In the genomic region with DNA sequence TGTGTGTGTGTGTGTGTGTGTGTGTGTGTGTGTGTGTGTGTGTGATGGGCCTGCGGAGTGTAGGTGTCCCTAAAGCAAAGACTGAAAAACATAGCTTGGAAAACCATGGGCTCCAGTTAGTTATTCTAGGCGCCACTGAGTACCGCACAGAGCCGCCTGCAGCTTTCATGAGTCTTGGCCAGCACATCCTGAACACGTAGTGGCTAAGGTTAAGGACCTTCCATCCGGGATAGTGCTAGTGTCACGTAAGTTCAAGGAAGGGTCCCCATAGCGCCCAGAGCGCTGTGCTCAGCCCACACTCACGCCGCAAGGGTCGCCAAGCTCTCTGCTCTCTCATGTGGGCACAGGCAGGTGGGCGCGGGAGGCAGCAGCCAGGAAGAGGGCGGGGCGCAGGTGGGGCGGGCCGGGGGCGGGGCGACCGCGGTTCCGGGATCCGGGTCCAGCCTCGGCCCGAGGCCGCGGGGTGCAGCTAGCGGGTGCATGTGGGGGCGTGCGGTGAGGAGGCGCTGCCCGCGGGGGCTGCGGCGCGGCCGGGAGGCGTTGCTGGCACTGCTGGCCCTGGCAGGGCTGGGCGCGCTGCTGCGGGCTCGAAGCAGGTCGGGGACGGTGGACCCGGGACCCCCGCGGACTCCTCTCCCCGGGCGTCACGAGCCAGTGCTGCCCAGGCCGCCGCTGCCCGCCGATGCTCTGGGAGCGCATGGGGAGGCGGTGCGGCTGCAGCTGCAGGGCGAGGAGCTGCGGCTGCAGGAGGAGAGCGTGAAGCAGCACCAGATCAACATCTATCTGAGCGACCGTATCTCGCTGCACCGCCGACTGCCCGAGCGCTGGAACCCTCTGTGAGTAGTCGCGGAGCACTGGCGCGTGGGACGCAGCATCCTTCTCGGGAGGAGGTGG, we compare ENCODE assay signal across 8 mouse cellular contexts. TPM values are rescaled to one million over a fixed set of nuclear protein-coding genes. Genes with fewer than 3 reads are reported as not detected.
A peak's percentile ranks its signal among the peaks of the same experiment; 100 is the strongest.
DNase-seq lines count a peak whose midpoint lies in the region; ATAC-seq and TF ChIP-seq lines count a peak whose summit lies in the region.

Galnt12 (plus strand) TSS at position 417 of the 894 bp plus-strand sequence.

- no peak for TF ChIP-seq CTCF in liver, adult 2 months (IDR thresholded peaks at IDR 0.05; ENCODE audit: low read depth, low read length)

- no peaks in the 10 kb centered on the region for H3K9me3 ChIP-seq in ES-E14 (ENCODE audit: control insufficient read depth, insufficient read depth, low read depth, low read length)
- H3K9me3 ChIP-seq in embryonic facial prominence, embryonic 14.5 days (ENCODE audit: control insufficient read depth, low read length): no peaks in the 10 kb centered on the region
- no peaks in the 10 kb centered on the region for H3K9me3 ChIP-seq in hindbrain, embryonic 15.5 days
- no peaks in the 10 kb centered on the region for H3K9me3 ChIP-seq in neural tube, embryonic 13.5 days

- H3K4me3 ChIP-seq in ES-E14 (ENCODE audit: insufficient read depth in 1 of 2, low read depth in 1 of 2, low read length in 2 of 2, poor library complexity in 1 of 2, severe bottlenecking in 1 of 2): peak within 1 kb of the TSS; percentile 68 to 93
- peak within 1 kb of the TSS; percentile 65 for H3K4me3 ChIP-seq in embryonic facial prominence, embryonic 14.5 days (ENCODE audit: low read depth, low read length)
- peak within 1 kb of the TSS; percentile 77 for H3K4me3 ChIP-seq in hindbrain, embryonic 15.5 days
- H3K4me3 ChIP-seq in liver, adult 2 months (ENCODE audit: insufficient read depth, low read depth, low read length): peak within 1 kb of the TSS; percentile 60
- H3K4me3 ChIP-seq in neural tube, embryonic 13.5 days: peak within 1 kb of the TSS; percentile 66

- H3K9ac ChIP-seq in ES-E14 (ENCODE audit: insufficient read depth, low read depth, low read length, poor library complexity, severe bottlenecking): peak within 1 kb of the TSS; percentile 67
- H3K9ac ChIP-seq in embryonic facial prominence, embryonic 14.5 days (ENCODE audit: low read depth, low read length): peak within 1 kb of the TSS; percentile 59
- peak within 1 kb of the TSS; percentile 71 for H3K9ac ChIP-seq in hindbrain, embryonic 15.5 days
- H3K9ac ChIP-seq in liver, adult 2 months (ENCODE audit: low read depth, low read length): peak within 1 kb of the TSS; percentile 40
- H3K9ac ChIP-seq in neural tube, embryonic 13.5 days: peak within 1 kb of the TSS; percentile 81

- in situ Hi-C loops in ES-E14 (cut with MboI; ENCODE audit: low sequenced_read_pairs in 2 of 2, unreplicated experiment in 2 of 2): no loop called here

- WGBS in embryonic facial prominence, embryonic 14.5 days: 2% methylated on average over 28 of the region's 74 CpGs
- 2% methylated on average over 72 of the region's 74 CpGs for WGBS in hindbrain, embryonic 15.5 days
- WGBS in liver, adult 2 months: 3% methylated on average over 72 of the region's 74 CpGs
- 2% methylated on average over 71 of the region's 74 CpGs for WGBS in neural tube, embryonic 13.5 days

- peak; percentile 18 to 37 for DNase-seq in cerebellum, postnatal 25 days
- no peak for DNase-seq in cerebellum, adult 8-10 months
- DNase-seq in ES-E14 (ENCODE audit: low read depth, low spot score): no peak
- peak; percentile 53 for DNase-seq in embryonic facial prominence, embryonic 14.5 days (ENCODE audit: low spot score)
- peak; percentile 4 for DNase-seq in liver, adult 2 months (ENCODE audit: extremely low read depth, low read depth, low spot score)
- DNase-seq in thymus, postnatal 14 days: peak; percentile 76

- no peak for TF ChIP-seq POLR2A in liver, adult 2 months (IDR thresholded peaks at IDR 0.05; ENCODE audit: extremely low read depth, insufficient read depth, low read length)

- H3K27ac ChIP-seq in ES-E14 (ENCODE audit: insufficient read depth, low read depth, low read length, poor library complexity, severe bottlenecking): no peak within 1 kb of the TSS
- H3K27ac ChIP-seq in embryonic facial prominence, embryonic 14.5 days (replicated peaks; ENCODE audit: low read depth, low read length): no peak within 1 kb of the TSS
- no peak within 1 kb of the TSS for H3K27ac ChIP-seq in hindbrain, embryonic 15.5 days (replicated peaks)
- no peak within 1 kb of the TSS for H3K27ac ChIP-seq in liver, adult 2 months (replicated peaks; ENCODE audit: insufficient read depth, low read depth, low read length)
- no peak within 1 kb of the TSS for H3K27ac ChIP-seq in neural tube, embryonic 13.5 days (replicated peaks)

- peaks cover 0 to 10% of the 10 kb centered on the region in 2 experiments; a peak in 2 of 4 replicates for H3K4me1 ChIP-seq in ES-E14 (ENCODE audit: control insufficient read depth in 2 of 2, insufficient read depth in 2 of 2, low read length in 2 of 2, poor library complexity in 1 of 2)
- peaks cover 8% of the 10 kb centered on the region for H3K4me1 ChIP-seq in embryonic facial prominence, embryonic 14.5 days (ENCODE audit: control insufficient read depth, insufficient read depth, low read length)
- peaks cover 14% of the 10 kb centered on the region for H3K4me1 ChIP-seq in hindbrain, embryonic 15.5 days (replicated peaks)
- H3K4me1 ChIP-seq in liver, adult 2 months (ENCODE audit: control insufficient read depth, insufficient read depth, low read length): peaks cover 2% of the 10 kb centered on the region; the same call in 1 of the 2 replicates
- peaks cover 25% of the 10 kb centered on the region for H3K4me1 ChIP-seq in neural tube, embryonic 13.5 days (replicated peaks)

- H3K4me2 ChIP-seq in embryonic facial prominence, embryonic 14.5 days (ENCODE audit: low read depth, low read length): peak within 1 kb of the TSS; percentile 100
- peak within 1 kb of the TSS; percentile 99 for H3K4me2 ChIP-seq in hindbrain, embryonic 15.5 days
- peak within 1 kb of the TSS; percentile 98 for H3K4me2 ChIP-seq in neural tube, embryonic 13.5 days

- peaks cover 35% of the 10 kb centered on the region for H3K27me3 ChIP-seq in embryonic facial prominence, embryonic 14.5 days (replicated peaks; ENCODE audit: control insufficient read depth, insufficient read depth, low read length)
- H3K27me3 ChIP-seq in hindbrain, embryonic 15.5 days: peaks cover 29% of the 10 kb centered on the region
- peaks cover 12% of the 10 kb centered on the region for H3K27me3 ChIP-seq in liver, adult 2 months (ENCODE audit: control insufficient read depth, insufficient read depth, low read length)
- H3K27me3 ChIP-seq in neural tube, embryonic 13.5 days: peaks cover 43% of the 10 kb centered on the region

- H3K36me3 ChIP-seq in ES-E14 (ENCODE audit: control insufficient read depth, insufficient read depth, low read length, poor library complexity, severe bottlenecking): no peaks in the 10 kb centered on the region
- H3K36me3 ChIP-seq in embryonic facial prominence, embryonic 14.5 days (ENCODE audit: control insufficient read depth, insufficient read depth, low read length): no peaks in the 10 kb centered on the region
- H3K36me3 ChIP-seq in hindbrain, embryonic 15.5 days: no peaks in the 10 kb centered on the region
- H3K36me3 ChIP-seq in liver, adult 2 months (ENCODE audit: control insufficient read depth, insufficient read depth, low read length): no peaks in the 10 kb centered on the region
- no peaks in the 10 kb centered on the region for H3K36me3 ChIP-seq in neural tube, embryonic 13.5 days

- H3K79me2 ChIP-seq in liver, adult 2 months (ENCODE audit: control insufficient read depth, insufficient read depth, low read length): no peaks in the 10 kb centered on the region

- peak; percentile 69 for ATAC-seq in embryonic facial prominence, embryonic 14.5 days (ENCODE audit: low read depth)
- ATAC-seq in hindbrain, embryonic 15.5 days (ENCODE audit: low FRiP score, low read depth): peak; percentile 78
- ATAC-seq in neural tube, embryonic 13.5 days (ENCODE audit: low read depth): peak; percentile 86

TF ChIP-seq in ES-E14, 5 proteins besides CTCF, POLR2A, EP300 and RAD21:
- TF ChIP-seq HCFC1 (IDR thresholded peaks at IDR 0.05; ENCODE audit: borderline replicate concordance, insufficient read depth, low read length) (no peak), ZC3H11A (IDR thresholded peaks at IDR 0.05; ENCODE audit: borderline replicate concordance, low read depth, low read length) (no peak), MAFK (IDR thresholded peaks at IDR 0.05; ENCODE audit: insufficient read depth, low read depth, low read length) (no peak), ZNF384 (IDR thresholded peaks at IDR 0.05; ENCODE audit: low read depth, low read length) (no peak), CHD2 (IDR thresholded peaks at IDR 0.05; ENCODE audit: low read depth, low read length) (no peak)

RNA-seq across cellular contexts. Expression of gene Galnt12, which starts in this region (rescaled TPM):
- 4.9 and 9.5 TPM in 2 replicates for total RNA-seq in ES-E14 (2012; rRNA removed)
- 4.5 and 6.4 TPM in 2 replicates for polyA plus RNA-seq in embryonic facial prominence, embryonic 14.5 days (2014; fragmentation: Nextera tagmentation; extraction: Ambion mirVana)
- 1.0 and 1.5 TPM in 2 replicates for polyA plus RNA-seq in hindbrain, embryonic 15.5 days (2015; fragmentation: Nextera tagmentation; extraction: Ambion mirVana)
- total RNA-seq in liver, adult 2 months (2014; rRNA removed): 0.18 and 0.20 TPM in 2 replicates
- 0.21 and 0.22 TPM in 2 replicates for polyA plus RNA-seq in liver, adult 2 months (2012; rRNA removed)
- 1.1 and 1.2 TPM in 2 replicates for polyA plus RNA-seq in neural tube, embryonic 13.5 days (2015; fragmentation: Nextera tagmentation; extraction: Ambion mirVana)

Comparison
In these comparisons a context has a peak if more than half of its experiments do, and no peak if none do; other contexts are left out.
1. DNase-seq: peak in cerebellum, postnatal 25 days (2 of 2), embryonic facial prominence, embryonic 14.5 days (single experiment) and thymus, postnatal 14 days (single experiment); none in cerebellum, adult 8-10 months (single experiment) and ES-E14 (single experiment).
2. Peak in DNase-seq, H3K4me3 ChIP-seq and H3K9ac ChIP-seq in liver, adult 2 months; RNA of the gene not detected or under 1 TPM.
3. Peak in every context shown above with its lines, with median percentiles within 50 percentile points of each other: H3K4me3 ChIP-seq, H3K9ac ChIP-seq, ATAC-seq and H3K4me2 ChIP-seq.